Mouse (Mus musculus): ENCODE measurements around the gene Nxph4. TPM values are rescaled to one million over a fixed set of nuclear protein-coding genes. Genes with fewer than 3 reads are reported as not detected.

The Nxph4 gene
- polyA plus RNA-seq, 1 experiment from 2014 or later, result 37.6 TPM

- H3K4me1 ChIP-seq (replicated peaks; ENCODE audit: control insufficient read depth, insufficient read depth, low read length), result no peaks in the 10 kb centered on the region
- no peak overlapping the region for H3K9ac ChIP-seq (ENCODE audit: low read length)
- H3K27ac ChIP-seq (ENCODE audit: low read depth, low read length), result no peak overlapping the region
- H3K4me3 ChIP-seq (ENCODE audit: low read depth, low read length), result no peak overlapping the region
- ATAC-seq (replicated peaks; ENCODE audit: low FRiP score) (no peak), DNase-seq (ENCODE audit: low spot score) (no peak)
- H3K9me3 ChIP-seq (ENCODE audit: control insufficient read depth, low read length), result no peaks in the 10 kb centered on the region
- H3K36me3 ChIP-seq (ENCODE audit: control insufficient read depth, insufficient read depth, low read length), result peaks cover 18% of the 10 kb centered on the region
- H3K4me2 ChIP-seq (ENCODE audit: low read depth, low read length, severe bottlenecking), result no peak overlapping the region
- no peaks in the 10 kb centered on the region for H3K27me3 ChIP-seq (ENCODE audit: control insufficient read depth, insufficient read depth, low read length)
- 92% methylated on average over 17 of the region's 17 CpGs for WGBS
Observed at GRCm38 (mm10) chr10:127570937-127571641, 36.7 kb upstream of the Nxph4 start.

- H3K9me3 ChIP-seq (ENCODE audit: control insufficient read depth, low read length), result no peaks in the 10 kb centered on the region
- no peak for DNase-seq (ENCODE audit: low spot score)
- H3K4me1 ChIP-seq (replicated peaks; ENCODE audit: control insufficient read depth, insufficient read depth, low read length), result no peaks in the 10 kb centered on the region
- no peak overlapping the region for H3K4me2 ChIP-seq (ENCODE audit: low read depth, low read length, severe bottlenecking)
- no peak for ATAC-seq (replicated peaks; ENCODE audit: low FRiP score)
- H3K27ac ChIP-seq (ENCODE audit: low read depth, low read length), result no peak overlapping the region
- H3K4me3 ChIP-seq (ENCODE audit: low read depth, low read length), result no peak overlapping the region
- no peak overlapping the region for H3K9ac ChIP-seq (ENCODE audit: low read length)
- 87% methylated on average over 6 of the region's 6 CpGs for WGBS
- H3K36me3 ChIP-seq (ENCODE audit: control insufficient read depth, insufficient read depth, low read length), result peaks cover 15% of the 10 kb centered on the region
- H3K27me3 ChIP-seq (ENCODE audit: control insufficient read depth, insufficient read depth, low read length), result no peaks in the 10 kb centered on the region
Observed at GRCm38 (mm10) chr10:127570384-127570783, 36.0 kb upstream of the Nxph4 start.

GRCm38 (mm10) chr10:127569450-127569849 is 35.1 kb upstream of the Nxph4 start:
- Histone ChIP-seq H3K36me3 (ENCODE audit: control insufficient read depth, insufficient read depth, low read length) (peaks cover 15% of the 10 kb centered on the region), H3K4me3 (ENCODE audit: low read depth, low read length) (no peak overlapping the region), H3K27ac (ENCODE audit: low read depth, low read length) (no peak overlapping the region), H3K4me1 (replicated peaks; ENCODE audit: control insufficient read depth, insufficient read depth, low read length) (no peaks in the 10 kb centered on the region), H3K9ac (ENCODE audit: low read length) (no peak overlapping the region), H3K9me3 (ENCODE audit: control insufficient read depth, low read length) (no peaks in the 10 kb centered on the region), H3K4me2 (ENCODE audit: low read depth, low read length, severe bottlenecking) (no peak overlapping the region), H3K27me3 (ENCODE audit: control insufficient read depth, insufficient read depth, low read length) (no peaks in the 10 kb centered on the region)
- peak; percentile 51; the same call in 1 of the 2 replicates for ATAC-seq (replicated peaks; ENCODE audit: low FRiP score)
- peak; percentile 84 for DNase-seq (ENCODE audit: low spot score)
- WGBS, result 48% methylated on average over 3 of the region's 3 CpGs

GRCm38 (mm10) chr10:127566553-127567326 is 32.4 kb upstream of the Nxph4 start:
- Histone ChIP-seq H3K36me3 (ENCODE audit: control insufficient read depth, insufficient read depth, low read length) (peaks cover 6% of the 10 kb centered on the region; the same call in 1 of the 2 replicates), H3K4me3 (ENCODE audit: low read depth, low read length) (no peak overlapping the region), H3K9ac (ENCODE audit: low read length) (no peak overlapping the region), H3K4me1 (replicated peaks; ENCODE audit: control insufficient read depth, insufficient read depth, low read length) (no peaks in the 10 kb centered on the region), H3K27me3 (ENCODE audit: control insufficient read depth, insufficient read depth, low read length) (no peaks in the 10 kb centered on the region), H3K4me2 (ENCODE audit: low read depth, low read length, severe bottlenecking) (no peak overlapping the region), H3K27ac (ENCODE audit: low read depth, low read length) (no peak overlapping the region), H3K9me3 (ENCODE audit: control insufficient read depth, low read length) (no peaks in the 10 kb centered on the region)
- DNase-seq (ENCODE audit: low spot score), result no peak
- 96% methylated on average over 28 of the region's 28 CpGs for WGBS
- no peak for ATAC-seq (replicated peaks; ENCODE audit: low FRiP score)

- H3K9ac ChIP-seq (ENCODE audit: low read length), result no peak overlapping the region
- no peak for ATAC-seq (replicated peaks; ENCODE audit: low FRiP score)
- no peaks in the 10 kb centered on the region for H3K4me1 ChIP-seq (replicated peaks; ENCODE audit: control insufficient read depth, insufficient read depth, low read length)
- no peak overlapping the region for H3K27ac ChIP-seq (ENCODE audit: low read depth, low read length)
- no peak overlapping the region for H3K4me2 ChIP-seq (ENCODE audit: low read depth, low read length, severe bottlenecking)
- no peak overlapping the region for H3K4me3 ChIP-seq (ENCODE audit: low read depth, low read length)
- no peaks in the 10 kb centered on the region for H3K9me3 ChIP-seq (ENCODE audit: control insufficient read depth, low read length)
- peaks cover 8% of the 10 kb centered on the region; the same call in 1 of the 2 replicates for H3K36me3 ChIP-seq (ENCODE audit: control insufficient read depth, insufficient read depth, low read length)
- H3K27me3 ChIP-seq (ENCODE audit: control insufficient read depth, insufficient read depth, low read length), result no peaks in the 10 kb centered on the region
- 71% methylated on average over 13 of the region's 13 CpGs for WGBS
- no peak for DNase-seq (ENCODE audit: low spot score)
Observed at GRCm38 (mm10) chr10:127564301-127564700, 29.9 kb upstream of the Nxph4 start.

GRCm38 (mm10) chr10:127563840-127564239 is 29.5 kb upstream of the Nxph4 start:
- Histone ChIP-seq H3K4me3 (ENCODE audit: low read depth, low read length) (no peak overlapping the region), H3K27me3 (ENCODE audit: control insufficient read depth, insufficient read depth, low read length) (no peaks in the 10 kb centered on the region), H3K27ac (ENCODE audit: low read depth, low read length) (no peak overlapping the region), H3K4me2 (ENCODE audit: low read depth, low read length, severe bottlenecking) (no peak overlapping the region), H3K4me1 (replicated peaks; ENCODE audit: control insufficient read depth, insufficient read depth, low read length) (no peaks in the 10 kb centered on the region), H3K9me3 (ENCODE audit: control insufficient read depth, low read length) (no peaks in the 10 kb centered on the region), H3K36me3 (ENCODE audit: control insufficient read depth, insufficient read depth, low read length) (peaks cover 6% of the 10 kb centered on the region; the same call in 1 of the 2 replicates), H3K9ac (ENCODE audit: low read length) (no peak overlapping the region)
- 80% methylated on average over 8 of the region's 8 CpGs for WGBS
- ATAC-seq (replicated peaks; ENCODE audit: low FRiP score) (no peak), DNase-seq (ENCODE audit: low spot score) (no peak)

GRCm38 (mm10) chr10:127561145-127561544 is 26.8 kb upstream of the Nxph4 start:
- peaks cover 22% of the 10 kb centered on the region for H3K36me3 ChIP-seq (ENCODE audit: control insufficient read depth, insufficient read depth, low read length)
- no peaks in the 10 kb centered on the region for H3K4me1 ChIP-seq (replicated peaks; ENCODE audit: control insufficient read depth, insufficient read depth, low read length)
- no peak overlapping the region for H3K4me3 ChIP-seq (ENCODE audit: low read depth, low read length)

GRCm38 (mm10) chr10:127557397-127557796 is 23.0 kb upstream of the Nxph4 start:
- H3K27ac ChIP-seq (ENCODE audit: low read depth, low read length), result no peak overlapping the region
- ATAC-seq (replicated peaks; ENCODE audit: low FRiP score), result no peak
- H3K9ac ChIP-seq (ENCODE audit: low read length), result no peak overlapping the region
- 93% methylated on average over 13 of the region's 13 CpGs for WGBS
- H3K4me3 ChIP-seq (ENCODE audit: low read depth, low read length), result no peak overlapping the region
- H3K9me3 ChIP-seq (ENCODE audit: control insufficient read depth, low read length), result no peaks in the 10 kb centered on the region
- H3K36me3 ChIP-seq (ENCODE audit: control insufficient read depth, insufficient read depth, low read length), result peaks cover 37% of the 10 kb centered on the region
- no peak for DNase-seq (ENCODE audit: low spot score)
- no peaks in the 10 kb centered on the region for H3K27me3 ChIP-seq (ENCODE audit: control insufficient read depth, insufficient read depth, low read length)
- no peak overlapping the region for H3K4me2 ChIP-seq (ENCODE audit: low read depth, low read length, severe bottlenecking)
- no peaks in the 10 kb centered on the region for H3K4me1 ChIP-seq (replicated peaks; ENCODE audit: control insufficient read depth, insufficient read depth, low read length)

More at GRCm38 (mm10) chr10:127561145-127561544, 26.8 kb upstream of the Nxph4 start:
- no peak for DNase-seq (ENCODE audit: low spot score)
- no peaks in the 10 kb centered on the region for H3K27me3 ChIP-seq (ENCODE audit: control insufficient read depth, insufficient read depth, low read length)
- no peak overlapping the region for H3K4me2 ChIP-seq (ENCODE audit: low read depth, low read length, severe bottlenecking)
- H3K9me3 ChIP-seq (ENCODE audit: control insufficient read depth, low read length), result no peaks in the 10 kb centered on the region
- H3K27ac ChIP-seq (ENCODE audit: low read depth, low read length), result no peak overlapping the region
- no peak for ATAC-seq (replicated peaks; ENCODE audit: low FRiP score)
- H3K9ac ChIP-seq (ENCODE audit: low read length), result no peak overlapping the region

Data from forebrain, embryonic 11.5 days (tissue).